ENCODE assay signal across 9 mouse cellular contexts in genomic region chr3:98180805-98181204, GRCm38 (mm10). TPM values are rescaled to one million over a fixed set of nuclear protein-coding genes. Genes with fewer than 3 reads are reported as not detected.
A peak's percentile ranks its signal among the peaks of the same experiment; 100 is the strongest.
DNase-seq lines count a peak whose midpoint lies in the region; ATAC-seq and TF ChIP-seq lines count a peak whose summit lies in the region.
"Had no signal": no experiment of that assay in that cellular context is flagged by ENCODE, and none has a peak within 500 bp of the region (broad histone marks: within the 10 kb centered on the region; RNA-seq: fewer than 3 reads in every experiment).

No protein-coding gene starts in this region.

- H3K4me3 ChIP-seq in gastrocnemius, adult 2 months = no peak overlapping the region
- H3K4me3 ChIP-seq in forebrain, embryonic 15.5 days = no peak overlapping the region
- H3K4me3 ChIP-seq in limb, embryonic 10.5 days = no peak overlapping the region
- H3K4me3 ChIP-seq in olfactory bulb, adult 2 months (ENCODE audit: insufficient read depth, low read depth, low read length) = no peak overlapping the region
- H3K4me3 ChIP-seq: limb, embryonic 12.5 days had no signal

- peak; percentile 66; the same call in 1 of the 2 replicates for ATAC-seq in forebrain, embryonic 15.5 days (replicated peaks)

- H3K4me1 ChIP-seq in forebrain, embryonic 15.5 days = 0 out of 2 replicates have a peak, but pooled peaks cover 8% of the 10 kb centered on the region
- H3K4me1 ChIP-seq in limb, embryonic 10.5 days = no peaks in the 10 kb centered on the region
- peaks cover 5% of the 10 kb centered on the region for H3K4me1 ChIP-seq in olfactory bulb, adult 2 months (ENCODE audit: control insufficient read depth, insufficient read depth, low read length)
- H3K4me1 ChIP-seq: limb, embryonic 12.5 days had no signal

- TF ChIP-seq CTCF in gastrocnemius, adult 2 months (IDR thresholded peaks at IDR 0.05) = peak; percentile 39; the same call in 1 of the 2 replicates
- TF ChIP-seq CTCF in olfactory bulb, adult 2 months (IDR thresholded peaks at IDR 0.05; ENCODE audit: insufficient read depth, low read depth, low read length) = 0 out of 2 replicates have a peak, but pooled peaks have one; percentile 22

- no peak overlapping the region for H3K4me2 ChIP-seq in forebrain, embryonic 15.5 days (replicated peaks)
- H3K4me2 ChIP-seq: limb, embryonic 12.5 days had no signal

- WGBS in forebrain, embryonic 15.5 days = 23% methylated on average over 7 of the region's 7 CpGs
- 29% methylated on average over 7 of the region's 7 CpGs for WGBS in limb, embryonic 10.5 days
- 31% methylated on average over 7 of the region's 7 CpGs for WGBS in olfactory bulb, adult 2 months

- no peak for DNase-seq in gastrocnemius, adult 2 months
- DNase-seq in gastrocnemius, postnatal 25 days = no peak
- DNase-seq in adipocyte (ENCODE audit: low spot score) = peak; percentile 48
- DNase-seq in kidney, adult 8-10 months = peak; percentile 23 to 50
- DNase-seq in limb, embryonic 10.5 days (ENCODE audit: low spot score) = peak; percentile 45
- DNase-seq in urinary bladder, postnatal 36 days (ENCODE audit: low spot score in 2 of 2) = peak; percentile 56 to 67

- H3K9me3 ChIP-seq in forebrain, embryonic 15.5 days = no peaks in the 10 kb centered on the region
- no peaks in the 10 kb centered on the region for H3K9me3 ChIP-seq in limb, embryonic 10.5 days (replicated peaks)

- TF ChIP-seq POLR2A in olfactory bulb, adult 2 months (IDR thresholded peaks at IDR 0.05; ENCODE audit: insufficient read depth, low read depth, low read length) = no peak

- intact Hi-C loops in gastrocnemius, adult 2 months (cut with DNase I) = no loop called here

- H3K27me3 ChIP-seq in forebrain, embryonic 15.5 days = no peaks in the 10 kb centered on the region
- H3K27me3 ChIP-seq in limb, embryonic 10.5 days (ENCODE audit: low read depth, poor library complexity, severe bottlenecking) = no peaks in the 10 kb centered on the region
- H3K27me3 ChIP-seq: limb, embryonic 12.5 days had no signal

- no peak overlapping the region for H3K9ac ChIP-seq in forebrain, embryonic 15.5 days (replicated peaks)
- H3K9ac ChIP-seq: limb, embryonic 12.5 days had no signal

- no peak overlapping the region for H3K27ac ChIP-seq in gastrocnemius, adult 2 months
- H3K27ac ChIP-seq in forebrain, embryonic 15.5 days (replicated peaks) = no peak overlapping the region
- no peak overlapping the region for H3K27ac ChIP-seq in limb, embryonic 10.5 days
- H3K27ac ChIP-seq in olfactory bulb, adult 2 months (ENCODE audit: insufficient read depth, low read depth, low read length) = no peak overlapping the region
- H3K27ac ChIP-seq: limb, embryonic 12.5 days had no signal

- H3K36me3 ChIP-seq in forebrain, embryonic 15.5 days = no peaks in the 10 kb centered on the region
- H3K36me3 ChIP-seq in limb, embryonic 10.5 days = no peaks in the 10 kb centered on the region
- H3K36me3 ChIP-seq: limb, embryonic 12.5 days had no signal

RNA-seq across cellular contexts. Expression of gene Adam30, which starts 20.4 kb away (rescaled TPM):
- not detected for total RNA-seq in gastrocnemius, adult 2 months (2021)
- not detected for total RNA-seq in gastrocnemius, postnatal 25 days (2021)
- not detected in 2 replicates for polyA plus RNA-seq in forebrain, embryonic 15.5 days (2015; fragmentation: Nextera tagmentation; extraction: Ambion mirVana)
- polyA plus RNA-seq in limb, embryonic 10.5 days (2016; fragmentation: Nextera tagmentation; extraction: Ambion mirVana) = not detected in 2 replicates
- polyA plus RNA-seq in olfactory bulb, adult 2 months (2012; ENCODE audit: insufficient read depth, insufficient read length, low replicate concordance, missing spikeins) = not detected in 2 replicates
- polyA plus RNA-seq: limb, embryonic 12.5 days had no signal

RNA-seq across cellular contexts. Expression of gene Reg4, which starts 41.2 kb away (rescaled TPM):
- total RNA-seq in gastrocnemius, adult 2 months (2021) = not detected
- total RNA-seq in gastrocnemius, postnatal 25 days (2021) = not detected
- polyA plus RNA-seq in forebrain, embryonic 15.5 days (2015; fragmentation: Nextera tagmentation; extraction: Ambion mirVana) = not detected in 2 replicates
- not detected in 2 replicates for polyA plus RNA-seq in limb, embryonic 10.5 days (2016; fragmentation: Nextera tagmentation; extraction: Ambion mirVana)
- not detected in 2 replicates for polyA plus RNA-seq in olfactory bulb, adult 2 months (2012; ENCODE audit: insufficient read depth, insufficient read length, low replicate concordance, missing spikeins)
- polyA plus RNA-seq: limb, embryonic 12.5 days had no signal

Comparison
In these comparisons a context has a peak if more than half of its experiments do, and no peak if none do; other contexts are left out.
1. DNase-seq: peak in adipocyte (single experiment), kidney, adult 8-10 months (2 of 2), limb, embryonic 10.5 days (single experiment) and urinary bladder, postnatal 36 days (2 of 2); none in gastrocnemius, adult 2 months (single experiment) and gastrocnemius, postnatal 25 days (single experiment).